Mouse (Mus musculus) midbrain, embryonic 15.5 days (tissue): ENCODE results near the gene 1190007I07Rik. TPM values are rescaled to one million over a fixed set of nuclear protein-coding genes. Genes with fewer than 3 reads are reported as not detected.
"Not testable (repeated sequence)": the region's sequence is repeated elsewhere in the genome, so short reads cannot be mapped to it uniquely, and the experiment has no call there.

Experiments used
- ATAC-seq: fragments of 200-750 bp; cut with Nextera tagmentation; replicated peaks from 2 replicates; pipeline ENCODE4 v1.8.0; 2017; ENCODE audit warnings: moderate TSS enrichment
- H3K27ac ChIP-seq: fragments of 300-500 bp; sonication (generic); 2 replicates; pipeline ENCODE4 v1.5.1; 2015; ENCODE audit warnings: mild to moderate bottlenecking, inconsistent platforms
- H3K27me3 ChIP-seq: fragments of 300-500 bp; sonication (generic); replicated peaks from 2 replicates; pipeline ENCODE4 v1.6.1; 2015; ENCODE audit warnings: inconsistent platforms
- H3K36me3 ChIP-seq: fragments of 300-500 bp; sonication (generic); replicated peaks from 2 replicates; pipeline ENCODE4 v1.6.1; 2015; ENCODE audit warnings: inconsistent platforms
- H3K4me1 ChIP-seq: fragments of 300-500 bp; sonication (generic); 2 replicates; pipeline ENCODE4 v1.6.1; 2015; ENCODE audit warnings: inconsistent platforms
- H3K4me2 ChIP-seq: fragments of 300-500 bp; sonication (generic); 2 replicates; pipeline ENCODE4 v1.6.1; 2015; ENCODE audit warnings: inconsistent platforms, mild to moderate bottlenecking, moderate library complexity
- H3K4me3 ChIP-seq: fragments of 300-500 bp; sonication (generic); 2 replicates; pipeline ENCODE4 v1.5.1; 2015; ENCODE audit warnings: mild to moderate bottlenecking, inconsistent platforms
- H3K9ac ChIP-seq: fragments of 300-500 bp; sonication (generic); 2 replicates; pipeline ENCODE4 v1.6.1; 2015; ENCODE audit warnings: mild to moderate bottlenecking, inconsistent platforms
- H3K9me3 ChIP-seq: fragments of 300-500 bp; sonication (generic); 2 replicates; pipeline ENCODE4 v1.6.1; 2016; ENCODE audit warnings: inconsistent platforms
- WGBS: fragments of 180-500 bp; shearing (Covaris S2); methylation state at CpG from one replicate; pipeline ENCODE4 v1.1.7; 2015; ENCODE audit warnings: mixed read lengths; 5-methylcytosine and 5-hydroxymethylcytosine counted together
- polyA plus RNA-seq: library from polyadenylated mRNA; unstranded; fragments of >200 nt; fragmentation: Nextera tagmentation; extraction: Ambion mirVana; gene quantifications from 2 replicates; pipeline ENCODE4 v1.2.1, GENCODE M21; 2015

Gene 1190007I07Rik
- polyA plus RNA-seq, 1 experiment from 2014 or later: 36.4 TPM

DNA sequence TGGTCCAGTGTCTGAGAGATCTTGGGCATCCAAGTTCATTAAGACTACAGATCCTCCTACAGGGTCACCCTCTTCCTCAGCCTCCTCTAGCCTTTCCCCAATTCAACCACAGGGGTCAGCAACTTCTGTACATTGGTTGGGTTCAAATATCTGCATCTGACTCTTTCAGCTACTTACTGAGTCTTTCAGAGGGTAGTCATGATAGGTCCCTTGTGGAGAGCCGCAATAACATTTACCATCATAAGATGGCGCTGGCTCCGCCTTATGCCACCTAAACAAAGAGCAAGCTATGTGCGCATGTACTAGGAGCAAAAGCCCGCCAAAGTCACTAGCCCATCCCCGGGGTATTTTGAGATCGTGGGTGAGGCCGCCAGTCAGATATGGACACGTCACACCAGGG, 33.4 kb downstream of the 1190007I07Rik start:
- 88% methylated on average over 9 of the region's 9 CpGs for WGBS
- H3K4me3 ChIP-seq, H3K9me3 ChIP-seq, H3K4me2 ChIP-seq, ATAC-seq, H3K27me3 ChIP-seq, H3K27ac ChIP-seq, H3K36me3 ChIP-seq, H3K9ac ChIP-seq, H3K4me1 ChIP-seq: not testable (repeated sequence)

- WGBS: 96% methylated on average over 11 of the region's 11 CpGs
- not testable (repeated sequence) for H3K36me3 ChIP-seq, H3K4me2 ChIP-seq, H3K4me3 ChIP-seq, H3K27ac ChIP-seq, H3K4me1 ChIP-seq, H3K27me3 ChIP-seq, ATAC-seq, H3K9me3 ChIP-seq, H3K9ac ChIP-seq
Measured at GRCm38 (mm10) chr10:82571091-82571490, 51.9 kb downstream of the 1190007I07Rik start.

Other genes starting within 250 kb of the 1190007I07Rik start
- gene Gm1553, start 130.6 kb downstream of the 1190007I07Rik start, polyA plus RNA-seq: not detected in 2 replicates
- gene Tdg, start 6.6 kb upstream of the 1190007I07Rik start, polyA plus RNA-seq: 169 and 170 TPM in 2 replicates
- gene Glt8d2, start 67.4 kb upstream of the 1190007I07Rik start, polyA plus RNA-seq: 1.4 and 1.6 TPM in 2 replicates
- gene Hcfc2, start 72.9 kb upstream of the 1190007I07Rik start, polyA plus RNA-seq: 40.5 and 45.8 TPM in 2 replicates
- gene Nfyb, start 140.9 kb upstream of the 1190007I07Rik start, polyA plus RNA-seq: 46.4 and 47.1 TPM in 2 replicates
- 113 and 120 TPM in 2 replicates for gene Txnrd1, start 210.7 kb upstream of the 1190007I07Rik start, polyA plus RNA-seq
- 0.43 and 0.74 TPM in 2 replicates for gene Eid3, start 243.4 kb upstream of the 1190007I07Rik start, polyA plus RNA-seq